Mouse (Mus musculus) CH12.LX (cell line): ENCODE measurements around the gene Bsg.

Source experiments
- BHLHE40 ChIP-seq: IDR thresholded peaks from 2 replicates; pipeline ENCODE4 v1.6.1; 2011; ENCODE audit warnings: mild to moderate bottlenecking, low read depth, low read length, improper control_type of control experiment
- CHD1 ChIP-seq: IDR thresholded peaks from 2 replicates; pipeline ENCODE4 v1.6.1; 2012; ENCODE audit warnings: low read depth, low read length, improper control_type of control experiment, inconsistent platforms
- CTCF ChIP-seq, 2 experiments: IDR thresholded peaks in 1 of 2; conservative IDR thresholded peaks in 1 of 2; 2 replicates each; pipeline ENCODE4 v1.5.1; 2011 to 2012; ENCODE audit warnings: low read depth in 2 of 2, low read length in 2 of 2, improper control_type of control experiment in 1 of 2, inconsistent platforms in 1 of 2, mild to moderate bottlenecking in 1 of 2, moderate library complexity in 1 of 2
- E2F4 ChIP-seq: IDR thresholded peaks from 2 replicates; pipeline ENCODE4 v1.6.1; 2011; ENCODE audit warnings: low read depth, low read length, improper control_type of control experiment; ENCODE audit not compliant: insufficient replicate concordance
- EP300 ChIP-seq: IDR thresholded peaks from 2 replicates; pipeline ENCODE4 v1.6.1; 2011; ENCODE audit warnings: low read length, improper control_type of control experiment
- ETS1 ChIP-seq: conservative IDR thresholded peaks from 2 replicates; pipeline ENCODE4 v1.6.1; 2012; ENCODE audit warnings: low read depth, mild to moderate bottlenecking, inconsistent platforms, low read length, improper control_type of control experiment, moderate library complexity
- IRF4 ChIP-seq: IDR thresholded peaks from 2 replicates; pipeline ENCODE4 v1.6.1; 2014; ENCODE audit warnings: low read depth, mild to moderate bottlenecking, inconsistent platforms, low read length, improper control_type of control experiment
- KAT2A ChIP-seq: IDR thresholded peaks from 2 replicates; pipeline ENCODE4 v1.6.1; 2012; ENCODE audit warnings: low read length, improper control_type of control experiment, inconsistent platforms; ENCODE audit not compliant: insufficient replicate concordance
- MAFK ChIP-seq: IDR thresholded peaks from 2 replicates; pipeline ENCODE4 v1.6.1; 2011; ENCODE audit warnings: low read length, improper control_type of control experiment; ENCODE audit not compliant: insufficient replicate concordance
- SIN3A ChIP-seq: IDR thresholded peaks from 2 replicates; pipeline ENCODE4 v1.6.1; 2012; ENCODE audit warnings: low read length, improper control_type of control experiment, inconsistent platforms
- SMC3 ChIP-seq: IDR thresholded peaks from 2 replicates; pipeline ENCODE4 v1.6.1; 2011; ENCODE audit warnings: low read depth, low read length, improper control_type of control experiment
- UBTF ChIP-seq: IDR thresholded peaks from 2 replicates; pipeline ENCODE4 v1.6.1; 2012; ENCODE audit warnings: low read depth, mild to moderate bottlenecking, inconsistent platforms, low read length, improper control_type of control experiment, moderate library complexity
- ZC3H11A ChIP-seq: IDR thresholded peaks from 2 replicates; pipeline ENCODE4 v1.6.1; 2012; ENCODE audit warnings: low read depth, mild to moderate bottlenecking, inconsistent platforms, low read length, improper control_type of control experiment

DNA sequence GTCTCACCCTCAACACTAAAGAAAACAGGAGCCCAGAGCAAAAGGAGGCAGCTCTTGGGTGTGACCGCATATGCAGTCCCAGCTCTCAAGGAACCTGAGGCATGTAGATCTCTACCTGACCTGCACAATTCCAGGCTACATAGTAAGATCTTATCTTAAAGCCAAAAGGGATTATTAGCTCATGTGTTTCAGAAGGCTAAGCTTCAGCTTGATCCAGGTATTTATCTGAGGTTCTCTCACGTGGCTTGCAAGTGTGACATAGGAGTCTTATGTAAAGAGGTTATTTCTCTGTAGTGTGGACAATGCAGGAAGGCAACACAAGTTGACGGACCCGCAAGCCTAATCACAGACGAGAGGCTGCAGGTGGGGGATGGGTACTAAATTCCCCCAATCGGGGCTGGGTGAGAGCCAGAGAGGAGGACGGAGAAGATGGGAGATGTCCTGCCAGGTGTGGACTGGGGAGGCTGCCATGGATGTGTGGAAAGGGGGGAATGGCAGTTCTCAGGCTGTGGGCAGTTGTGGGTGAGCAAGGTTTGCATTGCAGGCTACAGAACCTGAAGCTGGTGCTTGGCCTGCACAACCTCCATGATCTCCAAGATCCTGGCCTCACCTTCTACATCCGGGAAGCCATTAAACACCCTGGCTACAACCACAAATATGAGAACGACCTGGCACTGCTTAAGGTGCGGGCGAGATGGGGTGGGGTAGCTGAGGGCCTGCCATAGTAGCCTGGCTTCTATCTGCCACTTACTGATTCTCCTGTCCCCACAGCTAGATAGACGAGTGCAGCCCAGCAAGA, 10.5 kb upstream of the Bsg start:
- no peak for TF ChIP-seq BHLHE40
- no peak for TF ChIP-seq CHD1
- TF ChIP-seq MAFK, result no peak
- no peak for TF ChIP-seq KAT2A
- no peak for TF ChIP-seq ETS1
- TF ChIP-seq EP300, result no peak
- no peak for TF ChIP-seq SIN3A
- no peak for TF ChIP-seq CTCF (conservative IDR thresholded peaks at IDR 0.05 in 1 of 2, IDR thresholded peaks at IDR 0.05 in 1 of 2; ENCODE audit: low read depth in 2 of 2, low read length in 2 of 2)
- no peak for TF ChIP-seq IRF4
- TF ChIP-seq SMC3, result no peak
- no peak for TF ChIP-seq UBTF
- TF ChIP-seq E2F4, result no peak
- TF ChIP-seq ZC3H11A, result no peak
